Mouse (Mus musculus) kidney, embryonic 16.5 days (tissue): ENCODE measurements at regions not wholly inside any gene's neighbourhood (a gene's known extent, or its start where the extent isn't known, plus 50 kb on each side); places are given as distances from the start of the nearest gene placed in this dataset.

ENCODE experiments used
- ATAC-seq: fragments of 200-750 bp; cut with Nextera tagmentation; 2 replicates; pipeline ENCODE4 v1.8.0; 2017; ENCODE audit warnings: moderate TSS enrichment; ENCODE audit not compliant: low FRiP score, low TSS enrichment
- H3K27ac ChIP-seq: fragments of 300-500 bp; sonication (generic); 2 replicates; pipeline ENCODE4 v1.5.1; 2014; ENCODE audit warnings: low read length
- H3K27me3 ChIP-seq: fragments of 300-500 bp; sonication (generic); 2 replicates; pipeline ENCODE4 v1.6.1; 2014; ENCODE audit warnings: low read length, control low read depth, mixed read lengths; ENCODE audit not compliant: insufficient read depth
- H3K36me3 ChIP-seq: fragments of 300-500 bp; sonication (generic); 2 replicates; pipeline ENCODE4 v1.6.1; 2014; ENCODE audit warnings: low read length, control low read depth, mixed read lengths; ENCODE audit not compliant: insufficient read depth
- H3K4me1 ChIP-seq: fragments of 300-500 bp; sonication (generic); 2 replicates; pipeline ENCODE4 v1.6.1; 2014; ENCODE audit warnings: low read length, control low read depth, mixed read lengths; ENCODE audit not compliant: insufficient read depth
- H3K4me2 ChIP-seq: fragments of 300-500 bp; sonication (generic); replicated peaks from 2 replicates; pipeline ENCODE4 v1.6.1; 2014; ENCODE audit warnings: low read depth, low read length
- H3K4me3 ChIP-seq: fragments of 300-500 bp; sonication (generic); 2 replicates; pipeline ENCODE4 v1.5.1; 2014; ENCODE audit warnings: mild to moderate bottlenecking, low read length
- H3K9ac ChIP-seq: fragments of 300-500 bp; sonication (generic); replicated peaks from 2 replicates; pipeline ENCODE4 v1.6.1; 2014; ENCODE audit warnings: low read length
- H3K9me3 ChIP-seq: fragments of 300-500 bp; sonication (generic); 2 replicates; pipeline ENCODE4 v1.6.1; 2016; ENCODE audit warnings: low read length, control low read depth
- WGBS: fragments of 180-500 bp; shearing (Covaris S2); extraction: QIAGEN DNeasy Blood & Tissue Kit; methylation state at CpG from one replicate; pipeline ENCODE4 v1.1.7; 2014; 5-methylcytosine and 5-hydroxymethylcytosine counted together

DNA sequence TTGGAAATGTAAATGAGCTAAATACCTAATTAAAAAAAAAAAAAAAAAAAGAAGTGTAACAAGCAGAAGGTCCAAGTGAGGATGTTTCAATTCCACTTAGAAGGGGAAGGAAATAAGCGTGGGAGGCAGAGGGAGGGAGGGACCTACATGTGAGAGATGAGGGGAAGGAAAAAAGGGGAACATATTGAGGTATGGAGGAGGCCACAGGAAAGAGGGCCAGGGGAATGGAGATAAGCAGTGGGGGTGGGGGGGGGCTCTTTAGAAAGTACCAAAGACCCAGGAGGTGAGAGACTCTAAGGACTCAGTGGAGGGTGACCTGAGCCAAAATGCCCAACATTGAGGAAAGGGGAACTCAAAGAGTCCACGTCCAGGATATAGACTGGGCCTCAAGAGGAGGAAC is 818.9 kb downstream of the Nr4a2 start:
- ATAC-seq, result no peak
- H3K4me2 ChIP-seq, result no peak overlapping the region
- no peaks in the 10 kb centered on the region for H3K9me3 ChIP-seq
- WGBS, result 77% methylated on average over 2 of the region's 2 CpGs
- H3K4me1 ChIP-seq, result no peaks in the 10 kb centered on the region
- H3K27ac ChIP-seq, result no peak overlapping the region
- no peak overlapping the region for H3K4me3 ChIP-seq
- H3K27me3 ChIP-seq, result no peaks in the 10 kb centered on the region
- H3K36me3 ChIP-seq, result no peaks in the 10 kb centered on the region
- H3K9ac ChIP-seq, result no peak overlapping the region

DNA sequence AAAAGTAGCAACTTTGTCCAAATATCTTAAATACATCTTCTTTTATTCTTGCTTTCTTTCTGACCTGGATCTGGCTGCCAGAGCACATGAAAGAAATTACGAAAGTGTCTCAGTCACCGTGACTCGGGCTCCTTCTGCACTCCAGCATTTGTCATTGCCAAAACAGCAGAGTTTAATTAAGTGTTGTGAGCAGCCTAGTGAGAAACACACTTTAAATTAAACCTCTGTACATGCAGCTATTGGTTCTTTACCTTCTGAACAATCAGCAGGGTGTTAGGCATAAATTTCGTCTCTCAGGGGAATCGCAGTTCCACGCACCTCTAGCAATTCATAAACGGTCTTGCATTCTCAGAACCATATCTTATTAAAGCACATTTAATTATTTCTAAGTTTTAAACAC is 802.1 kb downstream of the Nr4a2 start:
- Histone ChIP-seq H3K27me3 (no peaks in the 10 kb centered on the region), H3K4me1 (no peaks in the 10 kb centered on the region), H3K36me3 (no peaks in the 10 kb centered on the region), H3K27ac (no peak overlapping the region), H3K9ac (no peak overlapping the region), H3K4me2 (no peak overlapping the region), H3K4me3 (no peak overlapping the region), H3K9me3 (no peaks in the 10 kb centered on the region)
- ATAC-seq, result no peak
- WGBS, result 76% methylated on average over 7 of the region's 7 CpGs

DNA sequence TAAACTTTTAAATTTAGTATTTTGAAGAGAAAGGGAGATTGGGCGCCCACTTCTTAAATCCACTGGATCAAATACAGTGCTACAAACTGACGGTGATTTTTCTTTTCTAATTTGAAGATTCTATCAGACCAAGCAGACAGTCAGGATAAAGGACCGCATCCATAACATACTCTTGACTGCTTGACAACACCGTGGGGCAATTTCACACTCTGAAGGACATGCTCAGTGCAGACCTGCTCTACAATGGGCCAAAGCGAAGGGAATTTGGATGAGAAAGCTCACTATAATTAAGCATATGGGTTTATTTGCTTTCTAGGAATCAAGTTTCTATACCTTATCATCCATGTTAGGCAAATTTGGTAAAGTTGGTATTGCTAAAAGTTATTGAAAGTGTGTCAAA is 801.3 kb downstream of the Nr4a2 start:
- WGBS, result 84% methylated on average over 5 of the region's 5 CpGs
- Histone ChIP-seq H3K4me1 (no peaks in the 10 kb centered on the region), H3K4me3 (no peak overlapping the region), H3K9ac (no peak overlapping the region), H3K27ac (no peak overlapping the region), H3K4me2 (no peak overlapping the region), H3K36me3 (no peaks in the 10 kb centered on the region), H3K9me3 (no peaks in the 10 kb centered on the region), H3K27me3 (no peaks in the 10 kb centered on the region)
- no peak for ATAC-seq

DNA sequence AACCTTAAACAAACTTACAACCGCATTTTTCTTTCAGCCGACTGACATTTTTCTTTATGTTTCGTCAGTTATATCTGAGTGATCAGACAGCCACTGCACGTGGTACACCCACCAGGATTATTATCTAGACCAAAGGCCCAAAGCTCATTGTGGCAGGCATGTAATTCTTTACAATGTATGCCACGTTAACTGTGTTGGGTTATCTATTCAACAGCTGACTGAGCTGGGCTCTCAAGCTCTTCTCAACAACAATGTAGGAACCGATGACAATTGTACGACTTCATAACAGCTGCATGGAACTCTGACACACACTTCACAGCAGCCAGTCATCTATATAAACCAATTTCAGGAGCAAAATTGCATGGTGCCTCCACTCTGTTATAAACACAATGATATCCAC is 787.8 kb downstream of the Nr4a2 start:
- H3K4me2 ChIP-seq, result no peak overlapping the region
- H3K4me1 ChIP-seq, result no peaks in the 10 kb centered on the region
- no peaks in the 10 kb centered on the region for H3K9me3 ChIP-seq
- no peak overlapping the region for H3K4me3 ChIP-seq
- 69% methylated on average over 7 of the region's 7 CpGs for WGBS
- no peaks in the 10 kb centered on the region for H3K36me3 ChIP-seq
- H3K27ac ChIP-seq, result no peak overlapping the region
- no peak overlapping the region for H3K9ac ChIP-seq
- ATAC-seq, result no peak
- H3K27me3 ChIP-seq, result no peaks in the 10 kb centered on the region

DNA sequence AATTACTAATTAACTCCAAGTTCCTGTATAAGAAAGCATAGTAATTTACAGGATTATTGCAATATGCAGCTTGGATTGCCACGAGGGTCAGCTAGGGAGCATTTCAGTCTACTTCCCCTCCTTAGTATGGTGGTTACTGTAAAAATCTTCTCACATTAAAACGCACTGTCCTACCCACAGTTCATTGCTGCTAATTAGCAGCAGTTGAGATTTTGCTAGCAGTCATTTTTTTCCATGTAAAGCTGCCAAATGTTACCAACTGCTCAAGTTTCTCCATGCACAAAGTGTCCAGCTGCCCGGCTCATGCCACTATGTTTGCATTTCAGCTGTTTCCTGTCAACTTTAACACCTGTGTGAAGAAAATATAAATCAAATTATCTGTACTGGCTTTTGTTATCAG is 759.7 kb downstream of the Nr4a2 start:
- ATAC-seq, result no peak
- Histone ChIP-seq H3K4me2 (no peak overlapping the region), H3K9me3 (no peaks in the 10 kb centered on the region), H3K27ac (no peak overlapping the region), H3K4me1 (no peaks in the 10 kb centered on the region), H3K36me3 (no peaks in the 10 kb centered on the region), H3K4me3 (no peak overlapping the region), H3K9ac (no peak overlapping the region), H3K27me3 (no peaks in the 10 kb centered on the region)
- 48% methylated on average over 3 of the region's 3 CpGs for WGBS
